Mouse (Mus musculus) gastrocnemius, postnatal 14 days (tissue): ENCODE results near the gene Gm26965. TPM values are rescaled to one million over a fixed set of nuclear protein-coding genes. Genes with fewer than 3 reads are reported as not detected.

Experiments used
- total RNA-seq, 2 experiments: library from RNA; stranded (reverse); gene quantifications; 2 replicates each; pipeline ENCODE4 v1.2.3; 2021

Gene Gm26965
- total RNA-seq, 2 experiments from 2014 or later = 0.23 TPM; not detected in 1

Other genes with a start within 250 kb of the Gm26965 start
- gene Zfp458, start 247.7 kb downstream of the Gm26965 start, total RNA-seq = 1 to 10 TPM; 1.1 to 1.2 TPM
- gene Zfp457, start 219.7 kb downstream of the Gm26965 start, total RNA-seq = 1 to 10 TPM in 1 of 2 experiments, under 1 TPM in 1; 0.80 to 2.0 TPM
- 1 to 10 TPM; 1.2 TPM for gene Zfp595, start 193.6 kb downstream of the Gm26965 start, total RNA-seq
- under 1 TPM in 1 of 2 experiments, not detected in 1; 0.66 TPM for gene Gm28044, start 165.6 kb downstream of the Gm26965 start, total RNA-seq
- gene Zfp953, start 165.5 kb downstream of the Gm26965 start, total RNA-seq = under 1 TPM; 0.89 to 0.90 TPM
- under 1 TPM; 0.35 TPM for gene Gm28041, start 150.4 kb downstream of the Gm26965 start, total RNA-seq
- gene Zfp456, start 150.3 kb downstream of the Gm26965 start, total RNA-seq = under 1 TPM; 0.18 to 0.21 TPM
- gene Zfp429, start 126.3 kb downstream of the Gm26965 start, total RNA-seq = 1 to 10 TPM in 1 of 2 experiments, under 1 TPM in 1; 0.64 to 1.8 TPM
- under 1 TPM; 0.20 to 0.21 TPM for gene Zfp459, start 104.7 kb downstream of the Gm26965 start, total RNA-seq
- 1 to 10 TPM; 3.0 to 4.2 TPM for gene Zfp874a, start 74.5 kb downstream of the Gm26965 start, total RNA-seq
- 1 to 10 TPM; 6.5 to 8.4 TPM for gene Zfp874b, start 41.9 kb downstream of the Gm26965 start, total RNA-seq
- gene Zfp58, start 25.6 kb downstream of the Gm26965 start, total RNA-seq = 1 to 10 TPM; 3.6 to 3.7 TPM
- 1 to 10 TPM; 5.1 to 5.8 TPM for gene Zfp87, start within 50 bp of the Gm26965 start, total RNA-seq
- gene Zfp748, start 27.7 kb upstream of the Gm26965 start, total RNA-seq = 1 to 10 TPM; 2.1 to 2.6 TPM
- 1 to 10 TPM; 2.4 to 2.8 TPM for gene Zfp729b, start 83.6 kb upstream of the Gm26965 start, total RNA-seq
- 1 to 10 TPM in 1 of 2 experiments, under 1 TPM in 1; 0.72 to 1.2 TPM for gene Gm49345, start 111.6 kb upstream of the Gm26965 start, total RNA-seq
- gene Zfp729a, start 111.6 kb upstream of the Gm26965 start, total RNA-seq = 1 to 10 TPM; 2.5 to 2.6 TPM
- gene Zfp738, start 160.9 kb upstream of the Gm26965 start, total RNA-seq = 1 to 10 TPM; 3.6 to 3.9 TPM
- 1 to 10 TPM; 3.8 to 4.8 TPM for gene Zfp65, start 203.0 kb upstream of the Gm26965 start, total RNA-seq
- 1 to 10 TPM; 1.4 to 1.9 TPM for gene Zfp85, start 229.1 kb upstream of the Gm26965 start, total RNA-seq